Mouse (Mus musculus) liver, embryonic 14.5 days (tissue): ENCODE measurements around the gene Hps5.

Experiments
- CTCF ChIP-seq: IDR thresholded peaks from 2 replicates; pipeline ENCODE4 v1.5.1; 2016; ENCODE audit warnings: antibody characterized with exemption, low read depth, control low read depth
- EP300 ChIP-seq: IDR thresholded peaks from 2 replicates; pipeline ENCODE4 v1.6.1; 2016; ENCODE audit warnings: antibody characterized with exemption, low read depth

DNA sequence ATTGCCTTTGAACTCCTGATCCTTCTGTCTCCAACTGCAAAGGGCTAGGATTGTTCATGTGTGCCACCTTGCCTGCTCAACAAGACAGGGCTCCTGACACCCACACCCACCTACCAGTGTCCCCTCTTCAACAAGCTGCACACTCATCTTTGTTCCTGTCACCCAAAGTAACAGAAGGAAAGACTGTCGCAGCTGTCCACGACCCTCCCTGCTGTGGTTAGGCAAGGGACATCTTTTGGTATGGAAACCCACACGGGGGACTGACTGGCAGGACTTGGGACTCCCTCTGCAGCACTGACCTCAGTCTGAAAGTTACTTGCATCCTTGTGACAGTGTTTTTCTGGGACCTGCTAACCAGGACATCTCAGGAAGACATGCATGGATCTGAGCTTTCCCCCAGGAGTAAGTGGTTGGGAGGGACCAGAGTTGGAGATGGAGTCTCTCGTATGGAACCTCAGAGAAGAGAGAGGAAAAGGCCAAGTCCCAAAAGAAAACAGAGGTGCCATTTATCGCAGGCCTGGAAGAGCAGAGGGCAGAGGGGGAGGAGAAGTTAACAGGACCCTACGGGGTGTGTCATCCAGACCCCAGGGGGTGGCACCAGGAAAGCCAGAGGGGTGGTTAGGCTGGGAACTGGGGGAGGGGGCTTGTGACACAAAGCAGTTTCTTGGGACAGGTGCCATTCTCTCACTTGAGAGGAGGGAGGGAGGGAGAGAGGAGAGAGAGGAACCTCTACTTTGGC is 45.1 kb upstream of the Hps5 start, which contains the start of gene Ldha:
- TF ChIP-seq CTCF = no peak
- TF ChIP-seq EP300 = no peak
